Mouse (Mus musculus) C2C12 (cell line): ENCODE measurements around the gene Me1. TPM values are rescaled to one million over a fixed set of nuclear protein-coding genes. Genes with fewer than 3 reads are reported as not detected.
A peak's percentile ranks its signal among the peaks of the same experiment; 100 is the strongest.

Experiments
- H3K27me3 ChIP-seq: one replicate; pipeline ENCODE4 v1.6.1; 2011; ENCODE audit not compliant: control insufficient read depth, insufficient read depth, insufficient read length
- H3K36me3 ChIP-seq: one replicate; pipeline ENCODE4 v1.6.1; 2011; ENCODE audit not compliant: control insufficient read depth, insufficient read depth
- H3K4me3 ChIP-seq: one replicate; pipeline ENCODE4 v1.5.1; 2011; ENCODE audit warnings: mild to moderate bottlenecking, control low read depth; ENCODE audit not compliant: poor library complexity, insufficient read depth, severe bottlenecking
- H3K79me2 ChIP-seq: one replicate; pipeline ENCODE4 v1.6.1; 2011; ENCODE audit not compliant: control insufficient read depth, insufficient read depth
- H3K79me3 ChIP-seq: one replicate; pipeline ENCODE4 v1.6.1; 2011; ENCODE audit warnings: low read depth, control low read depth
- H3ac ChIP-seq: one replicate; pipeline ENCODE3; 2011; ENCODE audit warnings: low read depth; ENCODE audit not compliant: control insufficient read depth, insufficient read length
- CEBPB ChIP-seq: IDR thresholded peaks from one replicate; pipeline ENCODE4 v1.6.1; 2011; ENCODE audit warnings: low read depth, mild to moderate bottlenecking, control low read depth, moderate library complexity
- CTCF ChIP-seq: IDR thresholded peaks from one replicate; pipeline ENCODE4 v1.5.1; 2011; ENCODE audit not compliant: control insufficient read depth, insufficient read depth, insufficient read length
- FOSL1 ChIP-seq: IDR thresholded peaks from one replicate; pipeline ENCODE4 v1.8.0; 2011; ENCODE audit warnings: mild to moderate bottlenecking, low read length; ENCODE audit not compliant: poor library complexity, insufficient read depth, severe bottlenecking
- MAX ChIP-seq: IDR thresholded peaks from one replicate; pipeline ENCODE4 v1.6.1; 2011; ENCODE audit warnings: mild to moderate bottlenecking, control low read depth
- MYOD1 ChIP-seq: IDR thresholded peaks from one replicate; pipeline ENCODE4 v1.6.1; 2011; ENCODE audit warnings: low read depth; ENCODE audit not compliant: control insufficient read depth, insufficient read length
- MYOG ChIP-seq: IDR thresholded peaks from one replicate; pipeline ENCODE4 v1.6.1; 2011; ENCODE audit not compliant: control insufficient read depth, insufficient read length; ENCODE audit errors: extremely low read depth
- USF1 ChIP-seq: IDR thresholded peaks from one replicate; pipeline ENCODE4 v1.6.1; 2011; ENCODE audit warnings: low read depth, mild to moderate bottlenecking, control low read depth, moderate library complexity
- polyA plus RNA-seq: library from polyadenylated mRNA; unstranded; fragments of >200 nt; fragmentation: generic; extraction: Trizol; gene quantifications from one replicate; pipeline ENCODE4 v1.2.1, GENCODE M21; 2012; ENCODE audit warnings: missing spikeins

The Me1 gene
- polyA plus RNA-seq, 1 experiment: 50.1 TPM

- Histone ChIP-seq H3K79me3 (no peaks in the 10 kb centered on the region), H3K4me3 (no peak overlapping the region), H3K27me3 (no peaks in the 10 kb centered on the region), H3K36me3 (no peaks in the 10 kb centered on the region), H3ac (no peak overlapping the region), H3K79me2 (no peaks in the 10 kb centered on the region)
- TF ChIP-seq CEBPB (no peak), MAX (no peak), MYOD1 (no peak), MYOG (no peak), CTCF (no peak), USF1 (no peak), FOSL1 (no peak)
Observed at GRCm38 (mm10) chr9:86707431-86707830, 11.7 kb upstream of the Me1 start.

- no peak overlapping the region for H3K4me3 ChIP-seq
- no peaks in the 10 kb centered on the region for H3K36me3 ChIP-seq
- TF ChIP-seq MAX (no peak), CTCF (no peak), MYOD1 (no peak), FOSL1 (no peak)
- H3K79me2 ChIP-seq: no peaks in the 10 kb centered on the region
- no peaks in the 10 kb centered on the region for H3K79me3 ChIP-seq
- H3K27me3 ChIP-seq: no peaks in the 10 kb centered on the region
- no peak overlapping the region for H3ac ChIP-seq
Observed at GRCm38 (mm10) chr9:86701844-86702243, 6.1 kb upstream of the Me1 start.

GRCm38 (mm10) chr9:86701264-86701663, 5.5 kb upstream of the Me1 start:
- no peaks in the 10 kb centered on the region for H3K36me3 ChIP-seq
- H3K27me3 ChIP-seq: no peaks in the 10 kb centered on the region
- TF ChIP-seq MAX (no peak), USF1 (no peak), MYOG (no peak), FOSL1 (no peak), CEBPB (no peak), MYOD1 (no peak), CTCF (no peak)
- H3K79me2 ChIP-seq: no peaks in the 10 kb centered on the region
- H3ac ChIP-seq: no peak overlapping the region
- no peak overlapping the region for H3K4me3 ChIP-seq
- H3K79me3 ChIP-seq: no peaks in the 10 kb centered on the region

- no peaks in the 10 kb centered on the region for H3K27me3 ChIP-seq
- TF ChIP-seq USF1 (no peak), MAX (no peak), CTCF (no peak), CEBPB (no peak), FOSL1 (no peak)
- no peaks in the 10 kb centered on the region for H3K36me3 ChIP-seq
- H3K4me3 ChIP-seq: peak overlapping the region; percentile 64
- peaks cover 37% of the 10 kb centered on the region for H3K79me3 ChIP-seq
- peaks cover 53% of the 10 kb centered on the region for H3K79me2 ChIP-seq
- H3ac ChIP-seq: peak overlapping the region; percentile 65
Observed at GRCm38 (mm10) chr9:86695199-86695817, 445 bp downstream of the Me1 start.

- H3K36me3 ChIP-seq: no peaks in the 10 kb centered on the region
- no peaks in the 10 kb centered on the region for H3K27me3 ChIP-seq
- no peak for TF ChIP-seq CEBPB
- no peak for TF ChIP-seq CTCF
- TF ChIP-seq MYOG: no peak
- no peak for TF ChIP-seq USF1
- H3K4me3 ChIP-seq: peak overlapping the region; percentile 64
- peaks cover 37% of the 10 kb centered on the region for H3K79me3 ChIP-seq
- H3K79me2 ChIP-seq: peaks cover 59% of the 10 kb centered on the region
- H3ac ChIP-seq: no peak overlapping the region
Observed at GRCm38 (mm10) chr9:86694644-86695043, 1.1 kb downstream of the Me1 start.

GRCm38 (mm10) chr9:86693935-86694334, 1.8 kb downstream of the Me1 start:
- Histone ChIP-seq H3K79me3 (peaks cover 42% of the 10 kb centered on the region), H3K27me3 (no peaks in the 10 kb centered on the region), H3K4me3 (no peak overlapping the region), H3K79me2 (peaks cover 66% of the 10 kb centered on the region), H3ac (no peak overlapping the region), H3K36me3 (no peaks in the 10 kb centered on the region)
- TF ChIP-seq MYOD1 (no peak), CEBPB (no peak), USF1 (no peak), FOSL1 (no peak), MYOG (no peak), CTCF (no peak), MAX (no peak)
